Mouse (Mus musculus): Measurements from ENCODE around the gene Acaa1b. TPM values are rescaled to one million over a fixed set of nuclear protein-coding genes. Genes with fewer than 3 reads are reported as not detected.

Gene Acaa1b
- polyA plus RNA-seq (2015; fragmentation: Illumina TruSeq; extraction: RNeasy Lipid Tissue Mini Kit (QIAGEN cat#74804); ENCODE audit: low read depth, low replicate concordance), result 0.62 TPM

GRCm38 (mm10) chr9:119156278-119157201 lies at the start of gene Acaa1b:
Acaa1b (minus strand) TSS chr9:119157093.

GRCm38 (mm10) chr9:119158861-119159260 lies 2.0 kb upstream of the Acaa1b start, which contains the start of gene Gm47289:
Gm47289 (plus strand) TSS chr9:119159161.

GRCm38 (mm10) chr9:119101992-119102782 lies 54.7 kb downstream of the Acaa1b start, which contains the start of gene Dlec1:
Dlec1 (plus strand) TSS chr9:119102478.

Other genes with a start within 250 kb of the Acaa1b start
- 15.2 TPM for gene Ctdspl, start 230.6 kb downstream of the Acaa1b start, polyA plus RNA-seq (2015; fragmentation: Illumina TruSeq; extraction: RNeasy Lipid Tissue Mini Kit (QIAGEN cat#74804); ENCODE audit: low read depth, low replicate concordance)
- gene Vill, start 104.3 kb downstream of the Acaa1b start, polyA plus RNA-seq (2015; fragmentation: Illumina TruSeq; extraction: RNeasy Lipid Tissue Mini Kit (QIAGEN cat#74804); ENCODE audit: low read depth, low replicate concordance), result 3.4 TPM
- gene Plcd1, start 63.6 kb downstream of the Acaa1b start, polyA plus RNA-seq (2015; fragmentation: Illumina TruSeq; extraction: RNeasy Lipid Tissue Mini Kit (QIAGEN cat#74804); ENCODE audit: low read depth, low replicate concordance), result 13.0 TPM
- 0.83 TPM for gene Dlec1, start 54.6 kb downstream of the Acaa1b start, polyA plus RNA-seq (2015; fragmentation: Illumina TruSeq; extraction: RNeasy Lipid Tissue Mini Kit (QIAGEN cat#74804); ENCODE audit: low read depth, low replicate concordance)
- gene Gm47289, start 2.1 kb upstream of the Acaa1b start, polyA plus RNA-seq (2015; fragmentation: Illumina TruSeq; extraction: RNeasy Lipid Tissue Mini Kit (QIAGEN cat#74804); ENCODE audit: low read depth, low replicate concordance), result not detected
- gene Slc22a13, start 52.0 kb upstream of the Acaa1b start, polyA plus RNA-seq (2015; fragmentation: Illumina TruSeq; extraction: RNeasy Lipid Tissue Mini Kit (QIAGEN cat#74804); ENCODE audit: low read depth, low replicate concordance), result not detected
- 36.2 TPM for gene Oxsr1, start 165.3 kb upstream of the Acaa1b start, polyA plus RNA-seq (2015; fragmentation: Illumina TruSeq; extraction: RNeasy Lipid Tissue Mini Kit (QIAGEN cat#74804); ENCODE audit: low read depth, low replicate concordance)
- gene Acaa1a, start 182.6 kb upstream of the Acaa1b start, polyA plus RNA-seq (2015; fragmentation: Illumina TruSeq; extraction: RNeasy Lipid Tissue Mini Kit (QIAGEN cat#74804); ENCODE audit: low read depth, low replicate concordance), result 82.7 TPM
- 5.7 TPM for gene Myd88, start 184.3 kb upstream of the Acaa1b start, polyA plus RNA-seq (2015; fragmentation: Illumina TruSeq; extraction: RNeasy Lipid Tissue Mini Kit (QIAGEN cat#74804); ENCODE audit: low read depth, low replicate concordance)
- gene Xylb, start 200.3 kb upstream of the Acaa1b start, polyA plus RNA-seq (2015; fragmentation: Illumina TruSeq; extraction: RNeasy Lipid Tissue Mini Kit (QIAGEN cat#74804); ENCODE audit: low read depth, low replicate concordance), result 4.4 TPM
- not detected for gene Slc22a14, start 208.5 kb upstream of the Acaa1b start, polyA plus RNA-seq (2015; fragmentation: Illumina TruSeq; extraction: RNeasy Lipid Tissue Mini Kit (QIAGEN cat#74804); ENCODE audit: low read depth, low replicate concordance)
- gene Acvr2b, start 245.0 kb upstream of the Acaa1b start, polyA plus RNA-seq (2015; fragmentation: Illumina TruSeq; extraction: RNeasy Lipid Tissue Mini Kit (QIAGEN cat#74804); ENCODE audit: low read depth, low replicate concordance), result 6.1 TPM